Mouse (Mus musculus) neural tube, embryonic 13.5 days (tissue): ENCODE results near the gene Defb30. TPM values are rescaled to one million over a fixed set of nuclear protein-coding genes. Genes with fewer than 3 reads are reported as not detected.

Source experiments
- ATAC-seq: fragments of 200-750 bp; cut with Nextera tagmentation; 2 replicates; pipeline ENCODE4 v1.8.0; 2017; ENCODE audit warnings: low read depth, mild to moderate bottlenecking, moderate TSS enrichment, moderate library complexity
- H3K27ac ChIP-seq: fragments of 300-500 bp; sonication (generic); replicated peaks from 2 replicates; pipeline ENCODE4 v1.5.1; 2015; ENCODE audit warnings: moderate library complexity, mild to moderate bottlenecking, inconsistent platforms
- H3K27me3 ChIP-seq: fragments of 300-500 bp; sonication (generic); 2 replicates; pipeline ENCODE4 v1.6.1; 2015; ENCODE audit warnings: mild to moderate bottlenecking, inconsistent platforms
- H3K36me3 ChIP-seq: fragments of 300-500 bp; sonication (generic); 2 replicates; pipeline ENCODE4 v1.6.1; 2015; ENCODE audit warnings: mild to moderate bottlenecking, inconsistent platforms
- H3K4me1 ChIP-seq: fragments of 300-500 bp; sonication (generic); replicated peaks from 2 replicates; pipeline ENCODE4 v1.6.1; 2015; ENCODE audit warnings: inconsistent platforms
- H3K4me2 ChIP-seq: fragments of 300-500 bp; sonication (generic); 2 replicates; pipeline ENCODE4 v1.6.1; 2015; ENCODE audit warnings: inconsistent platforms, mild to moderate bottlenecking, moderate library complexity
- H3K4me3 ChIP-seq: fragments of 300-500 bp; sonication (generic); 2 replicates; pipeline ENCODE4 v1.5.1; 2015; ENCODE audit warnings: mild to moderate bottlenecking, inconsistent platforms
- H3K9ac ChIP-seq: fragments of 300-500 bp; sonication (generic); 2 replicates; pipeline ENCODE4 v1.6.1; 2015; ENCODE audit warnings: moderate library complexity, mild to moderate bottlenecking, inconsistent platforms
- H3K9me3 ChIP-seq: fragments of 300-500 bp; sonication (generic); 2 replicates; pipeline ENCODE4 v1.6.1; 2016; ENCODE audit warnings: inconsistent platforms
- WGBS: fragments of 180-500 bp; shearing (Covaris S2); methylation state at CpG from one replicate; pipeline ENCODE4 v1.1.7; 2015; 5-methylcytosine and 5-hydroxymethylcytosine counted together
- polyA plus RNA-seq: library from polyadenylated mRNA; unstranded; fragments of >200 nt; fragmentation: Nextera tagmentation; extraction: Ambion mirVana; gene quantifications from 2 replicates; pipeline ENCODE4 v1.2.1, GENCODE M21; 2015

The Defb30 gene
- polyA plus RNA-seq, 1 experiment from 2014 or later = not detected

DNA sequence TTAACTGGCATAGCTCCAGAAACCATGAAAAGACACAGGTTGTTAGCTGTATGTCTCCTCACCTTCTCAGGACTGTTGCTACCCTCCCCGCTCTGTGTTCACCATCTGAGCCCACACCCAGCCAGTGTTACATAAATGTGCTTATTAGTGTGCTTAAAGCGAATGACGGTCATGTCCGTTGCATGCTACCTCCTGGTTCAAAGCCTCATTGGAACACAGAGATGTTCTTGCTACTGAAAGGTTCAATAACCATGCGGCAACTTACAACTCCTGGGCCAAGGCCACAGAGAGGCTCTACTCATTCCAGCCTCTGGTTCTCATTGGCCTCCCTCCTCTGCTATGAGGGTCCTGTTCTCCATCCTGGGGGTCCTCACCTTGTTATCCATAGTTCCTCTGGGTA lies 38.3 kb downstream of the Defb30 start, which contains the start of gene Defb43:
Defb43 (plus strand) TSS at position 301 of the 400 bp plus-strand sequence.
- Histone ChIP-seq H3K27me3 (no peaks in the 10 kb centered on the region), H3K9ac (no peak within 1 kb of the TSS), H3K27ac (no peak within 1 kb of the TSS), H3K4me1 (no peaks in the 10 kb centered on the region), H3K9me3 (no peaks in the 10 kb centered on the region), H3K4me3 (no peak within 1 kb of the TSS), H3K4me2 (no peak within 1 kb of the TSS), H3K36me3 (no peaks in the 10 kb centered on the region)
- ATAC-seq = no peak
- WGBS = 96% methylated on average over 5 of the region's 5 CpGs

DNA sequence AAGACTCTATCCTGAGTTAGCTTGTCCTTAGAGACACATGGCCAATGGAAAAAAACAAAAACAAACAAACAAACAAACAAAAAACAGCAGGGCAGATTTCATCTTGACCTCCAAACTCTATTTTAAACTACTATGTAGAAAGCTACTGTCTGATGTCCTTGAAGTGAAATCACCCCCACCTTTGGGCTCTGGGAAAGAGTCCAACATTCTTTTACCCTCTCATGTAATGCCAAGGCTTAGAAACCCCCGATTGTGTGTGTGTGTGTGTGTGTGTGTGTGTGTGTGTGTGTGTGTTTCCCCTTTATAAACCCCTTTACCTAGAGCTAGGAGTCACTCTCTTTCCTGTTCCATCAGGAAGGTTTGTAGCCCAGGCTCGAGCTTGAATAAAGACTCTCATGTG lies 47.2 kb downstream of the Defb30 start:
- Histone ChIP-seq H3K4me1 (no peaks in the 10 kb centered on the region), H3K9ac (no peak overlapping the region), H3K9me3 (no peaks in the 10 kb centered on the region), H3K27me3 (no peaks in the 10 kb centered on the region), H3K4me3 (no peak overlapping the region), H3K27ac (no peak overlapping the region), H3K4me2 (no peak overlapping the region), H3K36me3 (no peaks in the 10 kb centered on the region)
- ATAC-seq = no peak
- 83% methylated on average over 2 of the region's 2 CpGs for WGBS

DNA sequence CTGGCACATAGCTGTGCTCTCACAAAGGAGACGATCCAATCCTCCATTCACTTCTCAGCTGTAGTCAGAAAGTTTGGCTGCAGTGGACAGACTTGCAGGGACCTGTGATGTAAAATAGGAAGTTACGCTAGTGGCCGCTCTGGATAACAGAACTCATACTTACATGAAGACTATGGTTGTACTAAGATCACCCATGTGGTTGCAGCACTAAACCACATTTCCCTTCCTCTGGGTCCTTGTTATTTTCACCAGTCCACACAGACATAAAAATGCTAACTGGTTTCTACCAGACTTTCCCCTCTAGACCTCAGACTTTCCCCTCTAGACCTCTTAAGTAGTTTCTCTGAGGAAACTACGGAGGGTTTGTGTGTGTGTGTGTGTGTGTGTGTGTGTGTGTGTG lies 50.8 kb downstream of the Defb30 start:
- H3K9me3 ChIP-seq = no peaks in the 10 kb centered on the region
- H3K4me2 ChIP-seq = no peak overlapping the region
- no peaks in the 10 kb centered on the region for H3K36me3 ChIP-seq
- H3K9ac ChIP-seq = no peak overlapping the region
- no peak overlapping the region for H3K4me3 ChIP-seq
- no peaks in the 10 kb centered on the region for H3K27me3 ChIP-seq
- H3K27ac ChIP-seq = no peak overlapping the region
- 89% methylated on average over 4 of the region's 4 CpGs for WGBS
- no peak for ATAC-seq
- H3K4me1 ChIP-seq = no peaks in the 10 kb centered on the region

DNA sequence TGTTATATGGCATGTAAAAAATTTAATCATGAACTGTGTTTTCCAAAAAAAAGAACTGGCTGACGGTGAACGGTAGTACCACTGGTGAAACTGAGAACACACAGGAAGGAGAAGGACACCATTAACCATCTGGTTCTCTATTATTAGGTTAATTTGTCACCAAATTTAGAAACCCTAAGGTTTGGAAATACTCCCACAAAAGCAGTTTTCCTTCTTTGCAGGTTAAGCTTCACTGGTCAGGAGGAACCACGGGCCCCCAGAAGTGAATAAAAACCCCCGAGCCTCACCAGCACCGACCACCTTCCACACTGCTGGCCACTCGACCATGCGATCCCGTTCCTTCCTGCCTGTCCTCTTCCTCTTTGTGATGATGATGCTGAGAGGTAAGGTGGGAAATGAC lies 52.0 kb downstream of the Defb30 start, which contains the start of gene Defb47:
Defb47 (plus strand) TSS at position 301 of the 400 bp plus-strand sequence.
- Histone ChIP-seq H3K4me2 (no peak within 1 kb of the TSS), H3K9me3 (no peaks in the 10 kb centered on the region), H3K27me3 (no peaks in the 10 kb centered on the region), H3K4me1 (no peaks in the 10 kb centered on the region), H3K36me3 (no peaks in the 10 kb centered on the region), H3K27ac (no peak within 1 kb of the TSS), H3K9ac (no peak within 1 kb of the TSS), H3K4me3 (no peak within 1 kb of the TSS)
- no peak for ATAC-seq
- WGBS = 93% methylated on average over 8 of the region's 8 CpGs

DNA sequence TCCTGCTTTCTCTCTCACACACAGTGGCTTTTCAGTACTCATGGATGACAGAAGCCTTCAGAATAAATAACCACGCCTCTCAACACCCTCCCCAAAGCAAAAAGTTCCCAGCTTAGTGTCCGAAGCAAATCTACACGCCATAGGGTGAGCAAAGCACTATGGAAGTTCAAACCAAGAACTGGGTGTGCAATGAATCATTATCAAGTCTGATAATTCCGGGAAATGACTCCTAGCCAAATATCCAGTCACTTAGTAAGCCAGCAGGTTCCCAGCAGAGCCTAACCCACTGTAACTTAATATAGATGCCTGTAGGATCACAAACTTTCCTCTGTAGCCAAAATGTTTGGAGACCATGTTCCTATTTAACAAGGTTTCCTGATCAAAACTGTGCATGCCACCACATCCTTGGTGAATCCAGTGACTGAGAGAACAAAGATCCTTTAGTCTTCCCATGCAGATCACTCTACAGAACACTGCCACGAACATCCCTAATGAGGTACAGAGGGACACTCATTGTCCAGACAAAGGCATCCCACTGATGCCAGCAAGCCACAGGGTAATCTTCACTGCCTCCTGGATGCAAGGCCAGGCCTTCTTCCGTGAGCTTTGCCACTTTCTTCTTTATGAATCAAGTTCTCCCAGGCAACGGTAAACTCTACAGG lies 57.8 kb downstream of the Defb30 start:
- Histone ChIP-seq H3K4me3 (no peak overlapping the region), H3K27me3 (no peaks in the 10 kb centered on the region), H3K27ac (no peak overlapping the region), H3K4me1 (no peaks in the 10 kb centered on the region), H3K9ac (no peak overlapping the region), H3K4me2 (no peak overlapping the region), H3K36me3 (no peaks in the 10 kb centered on the region), H3K9me3 (no peaks in the 10 kb centered on the region)
- ATAC-seq = no peak
- WGBS = 67% methylated on average over 7 of the region's 7 CpGs

DNA sequence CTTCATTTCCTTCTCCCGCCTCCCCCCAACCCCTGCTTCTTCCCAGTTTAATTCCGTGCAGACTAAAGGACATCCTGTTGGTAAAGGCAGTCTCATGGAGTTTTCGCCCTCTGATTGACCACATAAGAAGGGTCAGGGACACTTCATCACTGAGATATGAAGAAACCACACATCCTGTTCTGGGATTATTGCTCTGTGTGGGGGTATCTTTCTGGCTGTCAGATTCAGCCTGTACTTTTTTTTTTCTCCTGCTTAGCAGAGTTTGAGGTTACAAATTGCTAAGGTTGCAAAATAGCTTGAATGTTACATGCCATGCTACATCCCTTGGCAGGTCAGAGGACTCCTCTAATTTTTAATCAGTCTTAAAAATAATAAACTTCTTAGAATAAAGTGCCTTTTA lies 58.5 kb downstream of the Defb30 start:
- WGBS = 82% methylated on average over 3 of the region's 3 CpGs
- no peaks in the 10 kb centered on the region for H3K4me1 ChIP-seq

DNA sequence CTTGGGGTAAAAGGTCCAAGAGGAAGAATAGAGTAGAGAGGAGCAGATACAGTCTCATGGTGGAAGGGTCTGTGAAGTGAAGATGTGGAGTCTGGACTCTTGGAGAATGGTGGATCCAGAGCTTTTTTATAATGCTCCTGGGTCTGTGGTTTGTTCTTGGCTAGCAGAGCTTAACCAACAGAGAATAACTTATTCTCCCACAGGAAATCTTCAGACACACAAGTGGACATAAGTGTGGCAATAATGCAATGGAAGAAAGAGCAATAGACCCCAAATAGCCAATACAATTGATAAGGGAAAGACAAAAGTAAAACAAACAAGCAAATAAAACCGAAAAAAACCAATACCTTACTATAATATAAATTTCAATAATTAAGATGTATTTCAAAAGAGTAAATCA lies 65.3 kb downstream of the Defb30 start, which contains the start of gene Defb48:
Defb48 (minus strand) TSS at position 101 of the 400 bp plus-strand sequence.
- WGBS = 74% methylated on average over 1 of the region's 1 CpGs
- H3K9me3 ChIP-seq = peaks cover 4% of the 10 kb centered on the region; the same call in 1 of the 2 replicates
- H3K4me2 ChIP-seq = no peak within 1 kb of the TSS
- no peak within 1 kb of the TSS for H3K27ac ChIP-seq
- no peaks in the 10 kb centered on the region for H3K27me3 ChIP-seq
- no peak for ATAC-seq
- H3K4me3 ChIP-seq = no peak within 1 kb of the TSS
- no peaks in the 10 kb centered on the region for H3K4me1 ChIP-seq
- H3K36me3 ChIP-seq = no peaks in the 10 kb centered on the region
- no peak within 1 kb of the TSS for H3K9ac ChIP-seq

More for the DNA sequence above, 58.5 kb downstream of the Defb30 start:
- Histone ChIP-seq H3K9me3 (no peaks in the 10 kb centered on the region), H3K9ac (no peak overlapping the region), H3K36me3 (no peaks in the 10 kb centered on the region), H3K27me3 (no peaks in the 10 kb centered on the region), H3K27ac (no peak overlapping the region), H3K4me2 (no peak overlapping the region), H3K4me3 (no peak overlapping the region)
- no peak for ATAC-seq

Other genes starting within 250 kb of the Defb30 start
- 8.4 and 8.7 TPM in 2 replicates for gene Wdfy2, start 212.3 kb downstream of the Defb30 start, polyA plus RNA-seq
- gene Defb48, start 65.5 kb downstream of the Defb30 start, polyA plus RNA-seq = not detected in 2 replicates
- gene Defb47, start 51.9 kb downstream of the Defb30 start, polyA plus RNA-seq = not detected in 2 replicates
- not detected in 2 replicates for gene Defb43, start 38.2 kb downstream of the Defb30 start, polyA plus RNA-seq
- not detected in 2 replicates for gene Defb42, start 3.0 kb downstream of the Defb30 start, polyA plus RNA-seq